Mouse (Mus musculus): ENCODE results near the gene Dbx2.

Dbx2 gene

GRCm38 (mm10) chr15:95624396-95624795 is 31.4 kb downstream of the Dbx2 start:
- no peak for DNase-seq (ENCODE audit: low spot score in 2 of 2)

GRCm38 (mm10) chr15:95622797-95623196 is 33.0 kb downstream of the Dbx2 start:
- no peak for DNase-seq (ENCODE audit: low spot score in 2 of 2)

- DNase-seq (ENCODE audit: low spot score in 2 of 2) = no peak
Observed at GRCm38 (mm10) chr15:95612600-95612999, 43.2 kb downstream of the Dbx2 start.

GRCm38 (mm10) chr15:95601179-95601578 is 54.6 kb downstream of the Dbx2 start:
- no peak for DNase-seq (ENCODE audit: low spot score in 2 of 2)

- no peak for DNase-seq (ENCODE audit: low spot score in 2 of 2)
Observed at GRCm38 (mm10) chr15:95598630-95599029, 57.1 kb downstream of the Dbx2 start.

GRCm38 (mm10) chr15:95586906-95587305 is 68.9 kb downstream of the Dbx2 start:
- no peak for DNase-seq (ENCODE audit: low spot score in 2 of 2)

- no peak for DNase-seq (ENCODE audit: low spot score in 2 of 2)
Observed at GRCm38 (mm10) chr15:95584891-95585290, 70.9 kb downstream of the Dbx2 start.

GRCm38 (mm10) chr15:95574661-95575060 is 81.1 kb downstream of the Dbx2 start:
- no peak for DNase-seq (ENCODE audit: low spot score in 2 of 2)

All from spleen, postnatal 4 days (tissue).